Mouse (Mus musculus) C2C12 (cell line): Measurements from ENCODE around the gene Mtr.

Experiments used
- CEBPB ChIP-seq: IDR thresholded peaks from one replicate; pipeline ENCODE4 v1.6.1; 2011; ENCODE audit warnings: low read depth, mild to moderate bottlenecking, control low read depth, moderate library complexity
- CTCF ChIP-seq: IDR thresholded peaks from one replicate; pipeline ENCODE4 v1.5.1; 2011; ENCODE audit not compliant: control insufficient read depth, insufficient read depth, insufficient read length
- MAX ChIP-seq: IDR thresholded peaks from one replicate; pipeline ENCODE4 v1.6.1; 2011; ENCODE audit warnings: mild to moderate bottlenecking, control low read depth
- MYOD1 ChIP-seq: IDR thresholded peaks from one replicate; pipeline ENCODE4 v1.6.1; 2011; ENCODE audit warnings: low read depth; ENCODE audit not compliant: control insufficient read depth, insufficient read length
- MYOG ChIP-seq: IDR thresholded peaks from one replicate; pipeline ENCODE4 v1.6.1; 2011; ENCODE audit not compliant: control insufficient read depth, insufficient read length; ENCODE audit errors: extremely low read depth
- USF1 ChIP-seq: IDR thresholded peaks from one replicate; pipeline ENCODE4 v1.6.1; 2011; ENCODE audit warnings: low read depth, mild to moderate bottlenecking, control low read depth, moderate library complexity

GRCm38 (mm10) chr13:12296701-12297100 is 38.8 kb upstream of the Mtr start:
- TF ChIP-seq CTCF, result no peak
- no peak for TF ChIP-seq MYOG
- TF ChIP-seq MAX, result no peak
- no peak for TF ChIP-seq CEBPB
- no peak for TF ChIP-seq MYOD1
- TF ChIP-seq USF1, result no peak
